Mouse (Mus musculus) adrenal gland, postnatal 36 days (tissue): ENCODE measurements around the gene Prm2. TPM values are rescaled to one million over a fixed set of nuclear protein-coding genes. Genes with fewer than 3 reads are reported as not detected.

Source experiments
- DNase-seq, 2 experiments: peaks; one replicate each; pipeline ENCODE4 v3.0.0; 2021; ENCODE audit warnings: mixed read lengths in 1 of 2
- total RNA-seq, 2 experiments: library from RNA; stranded (reverse); gene quantifications; 2 replicates each; pipeline ENCODE4 v1.2.3; 2021

The Prm2 gene
- total RNA-seq, 2 experiments from 2014 or later = not detected

- peak; percentile 39 to 53 for DNase-seq
Measured at GRCm38 (mm10) chr16:10774726-10775125, 21.2 kb downstream of the Prm2 start.

GRCm38 (mm10) chr16:10773543-10773942, 22.4 kb downstream of the Prm2 start:
- no peak for DNase-seq

GRCm38 (mm10) chr16:10771769-10772510, 24.0 kb downstream of the Prm2 start:
- DNase-seq = peak; percentile 52 to 56

- DNase-seq = no peak
Measured at GRCm38 (mm10) chr16:10770531-10771325, 25.2 kb downstream of the Prm2 start.

- peak in 1 of 2 experiments; percentile 61 for DNase-seq
Measured at GRCm38 (mm10) chr16:10769661-10770060, 26.3 kb downstream of the Prm2 start.

- peak; percentile 72 to 80 for DNase-seq
Measured at GRCm38 (mm10) chr16:10768821-10769220, 27.1 kb downstream of the Prm2 start.

- DNase-seq = peak; percentile 59 to 87
Measured at GRCm38 (mm10) chr16:10767158-10767557, 28.8 kb downstream of the Prm2 start.

- no peak for DNase-seq
Measured at GRCm38 (mm10) chr16:10764323-10764722, 31.6 kb downstream of the Prm2 start.

- no peak for DNase-seq
Measured at GRCm38 (mm10) chr16:10763540-10764264, 32.2 kb downstream of the Prm2 start.

- no peak for DNase-seq
Measured at GRCm38 (mm10) chr16:10762569-10763180, 33.3 kb downstream of the Prm2 start.

GRCm38 (mm10) chr16:10761182-10761581, 34.8 kb downstream of the Prm2 start:
- DNase-seq = no peak

GRCm38 (mm10) chr16:10756168-10756567, 39.8 kb downstream of the Prm2 start:
- no peak for DNase-seq

- DNase-seq = peak; percentile 88 to 92
Measured at GRCm38 (mm10) chr16:10754521-10755296, 41.2 kb downstream of the Prm2 start.

- DNase-seq = no peak
Measured at GRCm38 (mm10) chr16:10749824-10750223, 46.1 kb downstream of the Prm2 start.

GRCm38 (mm10) chr16:10749226-10749625, 46.7 kb downstream of the Prm2 start:
- no peak for DNase-seq

Other genes with a start within 250 kb of the Prm2 start
- gene Socs1, start 10.6 kb downstream of the Prm2 start, total RNA-seq = 1 to 10 TPM; 3.1 to 3.5 TPM
- not detected for gene Tnp2, start 7.5 kb downstream of the Prm2 start, total RNA-seq
- not detected for gene Prm3, start 5.2 kb downstream of the Prm2 start, total RNA-seq
- gene Prm1, start 9.7 kb upstream of the Prm2 start, total RNA-seq = not detected
- not detected for gene Gm11172, start 16.8 kb upstream of the Prm2 start, total RNA-seq
- under 1 TPM; 0.46 to 0.93 TPM for gene Rmi2, start 38.9 kb upstream of the Prm2 start, total RNA-seq